Mouse (Mus musculus) midbrain, embryonic 10.5 days (tissue): ENCODE data around the gene Smap1. TPM values are rescaled to one million over a fixed set of nuclear protein-coding genes. Genes with fewer than 3 reads are reported as not detected.

Experiments
- polyA plus RNA-seq: library from polyadenylated mRNA; unstranded; fragments of >200 nt; fragmentation: Nextera tagmentation; extraction: Ambion mirVana; gene quantifications from 2 replicates; pipeline ENCODE4 v1.2.1, GENCODE M21; 2016

Smap1 gene
- polyA plus RNA-seq, 1 experiment from 2014 or later: 29.9 TPM

Other genes with a start within 250 kb of the Smap1 start
- gene B3gat2, start 160.6 kb downstream of the Smap1 start, polyA plus RNA-seq: 1.1 TPM in 2 replicates
- gene Sdhaf4, start 83.3 kb upstream of the Smap1 start, polyA plus RNA-seq: 78.0 and 80.1 TPM in 2 replicates
- gene Fam135a, start 178.0 kb upstream of the Smap1 start, polyA plus RNA-seq: 35.4 and 35.8 TPM in 2 replicates